Mouse (Mus musculus): ENCODE results near the gene Tubb4b.
"Not testable (repeated sequence)": the region's sequence is repeated elsewhere in the genome, so short reads cannot be mapped to it uniquely, and the experiment has no call there.

Gene Tubb4b

GRCm38 (mm10) chr2:25224492-25224765 is at the start of gene Tubb4b:
Tubb4b (minus strand) TSS chr2:25224702.
- DNase-seq, result no peak

GRCm38 (mm10) chr2:25273010-25273409 is 48.5 kb upstream of the Tubb4b start:
- DNase-seq, result peak; percentile 21

- no peak for DNase-seq
Observed at GRCm38 (mm10) chr2:25272515-25272914, 48.0 kb upstream of the Tubb4b start.

DNA sequence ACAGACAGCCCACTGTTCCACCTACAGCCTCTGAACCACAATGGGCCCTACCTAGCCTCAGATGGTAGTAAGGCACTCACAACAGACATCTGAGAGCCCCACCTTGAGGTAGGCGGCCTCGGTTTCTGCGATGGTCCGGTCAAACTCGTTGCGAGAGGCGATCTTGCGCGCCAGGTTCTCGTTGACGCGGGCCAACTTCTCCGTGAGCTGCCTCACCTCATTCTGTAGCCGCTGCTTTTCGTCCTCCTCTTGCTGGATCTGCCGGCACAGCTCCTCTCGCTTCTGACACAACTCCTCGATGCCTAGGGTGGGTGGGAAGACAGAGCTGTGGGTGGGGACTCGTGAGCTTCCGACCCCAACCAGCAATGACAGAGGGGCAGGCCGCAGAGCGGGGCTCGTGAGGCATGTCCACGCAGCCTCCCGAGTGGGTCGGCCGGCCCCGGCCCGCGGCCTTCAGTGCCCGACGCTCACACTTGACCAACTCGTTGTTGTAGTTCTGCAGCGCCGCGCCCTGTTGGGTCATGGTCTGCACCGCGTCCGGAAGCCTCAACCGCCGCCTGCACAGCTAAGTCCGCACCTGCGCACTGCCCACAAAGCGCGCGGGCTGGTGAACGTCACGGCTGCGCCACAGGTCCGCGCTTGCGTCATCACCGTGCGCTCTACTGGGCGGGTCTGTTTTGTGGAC is 47.5 kb upstream of the Tubb4b start, which contains the start of the genes Ssna1 and Anapc2:
TSS of gene Ssna1 (minus strand) at position 612 of the 685 bp plus-strand sequence.
TSS of gene Anapc2 (plus strand) at position 652 of the 685 bp plus-strand sequence.
- DNase-seq, result peak; percentile 96

DNA sequence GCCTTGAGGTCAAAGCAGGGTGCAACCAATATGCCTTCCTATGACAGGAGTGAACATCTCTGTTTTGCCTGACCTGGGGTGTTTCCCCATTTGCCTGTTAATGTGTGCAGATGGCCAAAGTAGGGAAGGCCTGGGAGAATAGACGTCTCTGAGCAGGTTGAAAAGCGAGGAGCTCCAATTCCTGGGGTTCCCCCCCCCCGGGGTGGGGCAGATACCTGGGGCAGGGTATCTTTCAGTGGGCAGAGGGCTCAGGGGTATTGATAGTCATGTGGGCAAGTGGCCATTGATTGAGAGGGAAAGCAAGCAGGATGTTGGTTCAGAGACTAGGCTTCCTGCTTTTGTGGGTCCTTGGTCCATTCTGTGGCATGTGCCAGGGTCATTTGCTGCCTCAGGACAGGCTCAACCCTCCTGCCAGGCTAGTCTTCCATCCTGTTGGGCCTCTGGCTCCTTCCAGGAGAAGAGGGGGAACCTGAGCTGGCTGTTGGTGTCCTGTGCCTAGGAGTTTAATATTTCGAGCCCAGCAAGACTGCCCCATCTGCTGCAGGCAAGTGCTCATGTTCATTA is 43.3 kb upstream of the Tubb4b start:
- DNase-seq, result no peak

DNA sequence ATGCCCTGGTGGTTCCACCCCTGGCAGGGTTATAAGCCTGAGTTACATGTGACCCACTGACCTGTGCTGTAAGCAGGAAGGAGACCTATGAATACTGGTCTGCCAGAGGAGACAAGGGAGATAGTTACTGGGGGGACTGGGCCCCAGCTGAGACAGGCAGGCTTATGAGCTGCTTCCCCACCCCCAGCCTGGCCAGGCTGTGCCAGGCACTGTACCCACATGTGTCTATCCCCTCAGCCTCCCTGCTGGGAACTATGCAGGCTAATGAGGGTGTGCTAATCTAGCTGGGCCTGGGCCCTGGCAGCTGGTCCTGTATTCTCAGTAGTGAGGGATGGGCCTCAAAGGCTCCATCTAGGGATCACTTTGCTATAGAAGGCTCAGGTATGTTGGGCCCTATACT is 42.7 kb upstream of the Tubb4b start:
- peak; percentile 55 for DNase-seq

DNA sequence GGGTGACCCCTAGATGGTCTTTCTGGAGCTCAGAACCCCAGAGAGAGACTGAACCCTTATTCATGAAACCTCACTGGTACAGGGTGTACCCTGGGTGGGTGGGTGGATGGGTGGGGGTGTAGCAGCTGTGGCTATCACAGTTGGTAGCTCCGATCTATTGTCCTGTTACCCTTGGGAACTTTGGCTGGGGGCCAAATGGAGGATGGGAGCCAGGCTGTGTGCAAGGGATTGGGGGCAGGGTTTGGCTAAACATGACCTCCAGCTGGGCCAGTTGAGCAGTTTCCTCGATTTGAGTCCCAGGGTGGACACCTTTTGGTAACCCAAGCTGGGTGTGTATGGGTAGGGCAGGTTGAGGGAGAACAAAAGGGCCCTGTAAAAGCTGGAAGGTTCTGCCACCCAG is 42.2 kb upstream of the Tubb4b start:
- DNase-seq, result peak; percentile 79

- DNase-seq, result peak; percentile 96
Observed at GRCm38 (mm10) chr2:25265897-25266656, 41.6 kb upstream of the Tubb4b start.

GRCm38 (mm10) chr2:25264851-25265250 is 40.3 kb upstream of the Tubb4b start:
- peak; percentile 87 for DNase-seq

DNA sequence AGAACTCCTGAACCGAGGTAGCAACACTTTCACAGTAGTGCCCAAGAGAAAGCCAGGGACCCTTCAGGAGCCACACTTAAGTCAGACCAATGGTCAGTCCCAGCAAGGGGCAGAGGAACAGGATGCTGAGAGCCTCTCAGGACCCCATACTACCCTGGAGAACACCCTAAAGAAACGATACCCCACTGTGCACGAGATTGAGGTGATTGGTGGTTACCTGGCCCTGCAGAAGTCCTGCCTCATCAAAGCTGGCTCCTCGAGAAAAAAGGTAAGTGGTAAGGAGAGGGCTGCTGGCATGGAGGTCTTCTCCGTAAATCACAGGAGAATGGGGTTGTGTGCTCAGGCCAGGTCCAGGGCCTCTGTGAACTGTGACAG is 39.8 kb upstream of the Tubb4b start:
- DNase-seq, result peak; percentile 45

DNA sequence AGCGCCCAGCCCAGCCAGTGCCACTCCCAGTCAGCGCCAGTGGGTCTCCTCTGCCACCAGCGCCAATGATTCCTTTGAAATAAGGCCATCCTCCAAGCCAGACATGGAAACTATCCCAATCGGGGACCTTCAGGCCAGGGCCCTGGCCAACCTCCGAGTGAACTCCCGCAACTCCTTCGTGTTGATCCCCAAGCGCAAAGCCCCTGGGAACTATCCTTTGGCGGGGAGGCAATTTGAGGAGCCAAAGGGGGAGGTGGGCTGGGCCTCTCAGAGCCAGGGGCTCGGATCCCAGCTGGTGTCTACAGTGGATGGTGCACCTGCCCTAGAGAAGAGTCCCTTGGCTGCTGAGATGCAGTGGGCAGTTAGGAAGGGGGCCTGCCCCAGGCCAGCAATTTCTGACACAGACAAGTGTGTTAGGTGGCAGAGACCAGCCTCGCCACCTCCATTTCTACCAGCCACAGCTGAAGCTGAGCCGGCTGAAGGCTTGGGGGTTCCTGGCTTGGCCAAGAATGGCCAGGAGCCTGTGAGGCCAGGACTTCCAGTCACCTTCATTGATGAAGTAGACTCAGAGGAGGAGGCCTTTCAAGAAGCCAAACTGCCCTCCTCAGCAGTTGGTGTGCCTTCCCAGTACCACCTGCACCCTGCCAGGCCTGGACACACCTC is 39.3 kb upstream of the Tubb4b start:
- DNase-seq, result peak; percentile 44

DNA sequence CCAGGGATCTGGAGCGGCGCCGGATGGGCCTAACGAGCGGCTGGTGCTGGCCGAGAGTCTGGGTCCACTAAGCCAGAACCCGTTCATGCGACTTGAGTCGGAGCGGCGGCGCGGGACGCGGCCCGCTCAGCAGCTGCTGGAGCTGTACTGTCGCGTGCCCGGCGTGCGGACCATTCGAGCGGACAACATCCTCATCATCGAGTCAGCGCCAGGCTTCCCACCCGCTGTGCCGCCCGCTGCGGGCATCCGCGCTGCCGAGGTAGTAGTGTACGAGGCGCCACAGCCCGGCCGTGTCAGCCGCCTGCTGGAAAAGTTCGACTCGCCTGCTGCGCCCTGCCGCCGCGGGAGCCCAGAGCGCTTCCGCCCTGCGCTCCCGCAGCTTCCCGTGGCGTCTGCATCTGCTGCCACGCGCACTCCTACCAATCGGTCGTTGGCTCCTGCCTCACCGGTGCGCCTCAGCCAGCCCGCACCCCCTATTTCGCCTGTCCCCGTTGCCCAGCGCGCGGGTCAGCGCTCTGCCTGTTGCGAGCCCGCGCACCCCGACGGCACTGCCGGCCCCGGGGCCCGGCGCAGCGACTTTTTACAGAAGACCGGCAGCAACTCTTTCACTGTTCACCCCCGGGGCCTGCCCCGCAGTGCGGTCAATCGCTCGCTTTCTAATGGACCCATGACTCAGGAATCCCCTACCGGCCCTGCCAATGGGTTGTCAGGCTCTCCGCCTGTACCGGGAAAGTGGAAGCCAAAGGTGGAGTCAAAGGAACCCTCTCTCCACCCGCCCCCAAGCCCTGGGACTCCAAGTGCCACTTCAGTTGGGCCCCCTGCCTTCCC is 38.5 kb upstream of the Tubb4b start:
- peak; percentile 81 for DNase-seq

DNA sequence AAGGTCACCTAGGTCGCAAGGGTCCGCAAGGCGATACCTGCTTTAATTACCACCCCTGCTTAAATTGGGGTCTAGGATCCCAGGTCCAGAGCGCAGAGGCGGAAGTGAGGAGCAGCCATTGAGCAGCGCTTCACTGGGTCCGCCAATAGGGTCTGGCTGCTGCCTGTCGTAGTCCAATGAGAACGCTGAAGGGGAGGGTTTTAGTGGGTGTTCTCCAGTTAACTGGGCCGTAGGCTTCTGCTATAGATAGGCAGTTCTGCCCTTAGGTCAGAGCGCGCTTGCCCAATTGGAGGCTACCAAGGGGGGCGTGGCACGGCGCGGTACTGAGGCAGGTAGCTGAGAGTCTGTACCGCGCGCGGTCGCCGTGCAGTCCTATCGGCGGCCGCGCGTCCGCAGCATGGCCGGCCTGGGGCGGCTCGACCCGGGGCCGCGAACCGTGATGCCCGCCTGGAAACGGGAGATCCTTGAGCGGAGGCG is 37.8 kb upstream of the Tubb4b start, which contains the start of gene Tprn:
TSS of gene Tprn (plus strand) at position 328 of the 477 bp plus-strand sequence.
- peak; percentile 95 for DNase-seq

- no peak for DNase-seq
Observed at GRCm38 (mm10) chr2:25261870-25262269, 37.4 kb upstream of the Tubb4b start.

GRCm38 (mm10) chr2:25258887-25259286 is 34.4 kb upstream of the Tubb4b start:
- DNase-seq, result no peak

DNA sequence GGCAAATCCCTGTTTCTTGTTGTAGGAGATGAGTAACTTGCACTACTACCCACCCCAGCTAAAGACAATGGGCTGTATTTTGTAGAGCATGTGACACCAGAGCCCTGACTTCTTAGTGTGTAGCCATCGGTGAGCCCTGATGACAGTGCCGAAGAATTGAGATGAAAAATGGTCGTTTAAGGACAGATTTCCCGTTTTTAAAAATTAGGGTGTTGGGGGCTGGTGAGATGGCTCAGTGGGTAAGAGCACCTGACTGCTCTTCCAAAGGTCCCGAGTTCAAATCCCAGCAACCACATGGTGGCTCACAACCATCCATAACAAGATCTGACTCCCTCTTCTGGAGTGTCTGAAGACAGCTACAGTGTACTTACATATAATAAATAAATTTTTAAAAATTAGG is 32.7 kb upstream of the Tubb4b start:
- DNase-seq, result not testable (repeated sequence)

- DNase-seq, result not testable (repeated sequence)
Observed at GRCm38 (mm10) chr2:25256443-25257109, 32.1 kb upstream of the Tubb4b start.

GRCm38 (mm10) chr2:25255284-25255779 is 30.8 kb upstream of the Tubb4b start, which contains the start of gene Tmem203:
Tmem203 (plus strand) TSS chr2:25255439.
- peak; percentile 77 for DNase-seq

GRCm38 (mm10) chr2:25252331-25252730 is 27.8 kb upstream of the Tubb4b start:
- DNase-seq, result no peak

DNA sequence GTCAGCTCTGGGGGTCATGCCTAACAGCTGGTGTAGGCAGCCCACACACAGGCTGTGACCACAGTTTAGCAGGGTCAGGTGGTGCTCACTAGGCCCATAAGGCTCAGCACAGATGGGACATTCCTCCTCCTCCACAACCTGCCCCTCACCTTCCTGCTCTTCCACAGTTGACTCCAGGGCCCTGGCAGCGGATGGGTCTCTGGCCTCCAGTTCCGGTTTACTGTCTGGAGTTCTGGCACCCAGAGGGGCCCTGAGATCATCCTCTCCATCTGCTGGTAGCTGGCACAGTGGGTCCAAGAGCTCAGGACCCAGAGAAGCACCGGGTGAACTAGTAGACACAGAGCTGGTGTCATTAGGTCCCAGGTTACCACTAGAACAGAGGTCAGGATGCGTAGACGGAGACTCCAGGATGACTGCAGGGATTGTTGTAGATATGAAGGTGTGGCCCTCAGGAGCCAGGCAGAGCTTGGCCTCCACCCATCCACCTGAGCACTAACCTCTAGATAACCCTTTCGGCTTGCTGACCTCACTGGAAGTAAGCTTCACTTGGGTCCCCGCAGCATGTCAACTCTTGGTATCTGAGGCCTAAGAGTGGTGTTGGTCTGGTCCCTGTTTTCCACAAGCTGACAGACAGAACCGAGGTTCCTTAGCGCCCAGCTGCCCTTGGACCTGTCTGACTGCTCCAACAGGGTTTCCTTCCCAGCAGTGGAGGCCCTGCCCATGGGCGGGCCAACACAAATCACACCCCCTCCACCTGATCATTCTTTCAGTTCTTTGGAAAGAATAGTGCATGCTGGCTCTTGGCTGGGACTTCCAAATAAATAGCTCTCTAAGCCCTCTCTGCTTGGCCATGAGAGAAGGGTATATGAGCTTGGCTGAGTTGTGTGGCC is 21.9 kb upstream of the Tubb4b start, which contains the start of gene AL732309.1:
TSS of gene AL732309.1 (minus strand) at position 681 of the 890 bp plus-strand sequence.
- DNase-seq, result no peak

Data from cerebellum, adult 11 months (tissue).